Mouse (Mus musculus) heart, postnatal 4 days (tissue): ENCODE data around the gene Plxnb3. TPM values are rescaled to one million over a fixed set of nuclear protein-coding genes. Genes with fewer than 3 reads are reported as not detected.
A peak's percentile ranks its signal among the peaks of the same experiment; 100 is the strongest.
"Not testable (repeated sequence)": the region's sequence is repeated elsewhere in the genome, so short reads cannot be mapped to it uniquely, and the experiment has no call there.

Experiments
- DNase-seq: peaks from one replicate; pipeline ENCODE4 v3.0.0; 2021
- total RNA-seq, 2 experiments: library from RNA; stranded (reverse); gene quantifications; 2 replicates each; pipeline ENCODE4 v1.2.3; 2021

Plxnb3 gene
- under 1 TPM; 0.54 to 0.67 TPM for total RNA-seq

GRCm38 (mm10) chrX:73756334-73757140 lies at the start of gene Plxnb3:
Plxnb3 (plus strand) TSS chrX:73757090.
- no peak for DNase-seq

DNA sequence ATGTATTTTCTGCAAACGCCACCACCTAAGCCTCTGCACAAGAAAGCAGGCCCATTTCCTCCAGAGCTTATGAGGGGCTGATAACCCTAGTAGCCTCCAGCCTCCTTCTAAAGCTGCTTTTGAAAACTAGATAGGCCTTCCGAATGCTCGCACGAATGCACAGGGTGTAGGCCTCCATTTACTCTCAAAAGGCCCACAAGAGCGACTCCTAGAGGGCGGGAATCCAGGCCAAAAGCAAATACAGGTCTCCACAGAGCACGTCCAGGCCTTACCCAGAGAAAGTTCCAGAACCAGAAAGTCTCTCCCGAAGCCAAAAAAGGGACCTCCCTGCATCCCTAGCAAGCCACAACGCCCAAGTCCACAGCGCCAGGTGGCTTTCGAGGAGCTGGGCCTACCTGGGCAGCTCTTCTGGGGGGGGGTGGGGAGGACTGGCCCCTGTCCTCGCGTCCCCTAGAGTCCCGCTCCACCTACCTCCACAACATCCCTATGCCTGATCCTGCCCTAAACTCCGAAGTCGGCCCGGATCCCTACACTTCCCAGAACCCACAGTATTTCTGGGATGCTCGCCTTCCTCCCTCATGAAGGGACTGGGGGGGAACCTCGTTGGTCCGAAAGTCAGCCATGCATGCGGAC lies 41.3 kb upstream of the Plxnb3 start:
- peak; percentile 60 for DNase-seq

GRCm38 (mm10) chrX:73716109-73716661 lies 40.7 kb upstream of the Plxnb3 start, which contains the start of the genes Bcap31 and Abcd1:
Bcap31 (minus strand) TSS chrX:73716175.
Abcd1 (plus strand) TSS chrX:73716597.
- DNase-seq: peak; percentile 94

DNA sequence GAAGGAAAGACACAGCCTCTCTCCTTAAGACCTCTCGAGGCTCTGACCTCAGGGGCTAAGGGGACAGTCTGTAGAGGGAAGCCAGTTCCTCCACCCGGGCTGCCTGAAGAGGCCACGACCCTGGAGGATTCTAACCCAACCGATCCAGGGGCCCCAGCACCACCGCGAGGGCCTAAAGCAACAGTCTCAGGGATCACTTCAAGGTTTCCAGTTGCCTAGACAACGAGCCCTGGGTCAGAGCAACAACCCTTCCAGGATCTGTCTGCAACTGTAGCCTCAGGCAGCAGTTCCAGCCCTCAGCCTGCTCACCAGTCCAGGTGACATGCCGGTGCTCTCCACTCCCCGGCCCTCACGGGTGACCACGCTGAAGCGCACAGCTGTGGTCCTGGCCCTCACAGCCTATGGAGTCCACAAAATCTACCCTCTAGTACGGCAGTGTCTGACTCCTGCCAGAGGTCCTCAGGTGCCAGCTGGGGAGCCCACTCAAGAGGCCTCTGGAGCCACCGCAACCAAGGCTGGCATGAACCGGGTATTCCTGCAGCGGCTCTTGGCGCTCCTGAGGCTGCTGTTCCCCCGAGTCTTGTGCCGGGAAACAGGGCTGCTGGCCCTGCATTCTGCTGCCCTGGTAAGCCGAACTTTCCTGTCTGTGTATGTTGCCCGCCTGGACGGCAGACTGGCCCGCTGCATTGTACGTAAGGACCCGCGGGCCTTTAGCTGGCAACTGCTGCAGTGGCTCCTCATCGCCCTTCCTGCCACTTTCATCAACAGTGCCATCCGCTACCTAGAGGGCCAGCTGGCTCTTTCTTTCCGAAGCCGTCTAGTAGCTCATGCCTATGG lies 40.0 kb upstream of the Plxnb3 start:
- no peak for DNase-seq

GRCm38 (mm10) chrX:73717667-73718066 lies 39.2 kb upstream of the Plxnb3 start:
- peak; percentile 10 for DNase-seq

- peak; percentile 17 for DNase-seq
Observed at GRCm38 (mm10) chrX:73718271-73718670, 38.6 kb upstream of the Plxnb3 start.

DNA sequence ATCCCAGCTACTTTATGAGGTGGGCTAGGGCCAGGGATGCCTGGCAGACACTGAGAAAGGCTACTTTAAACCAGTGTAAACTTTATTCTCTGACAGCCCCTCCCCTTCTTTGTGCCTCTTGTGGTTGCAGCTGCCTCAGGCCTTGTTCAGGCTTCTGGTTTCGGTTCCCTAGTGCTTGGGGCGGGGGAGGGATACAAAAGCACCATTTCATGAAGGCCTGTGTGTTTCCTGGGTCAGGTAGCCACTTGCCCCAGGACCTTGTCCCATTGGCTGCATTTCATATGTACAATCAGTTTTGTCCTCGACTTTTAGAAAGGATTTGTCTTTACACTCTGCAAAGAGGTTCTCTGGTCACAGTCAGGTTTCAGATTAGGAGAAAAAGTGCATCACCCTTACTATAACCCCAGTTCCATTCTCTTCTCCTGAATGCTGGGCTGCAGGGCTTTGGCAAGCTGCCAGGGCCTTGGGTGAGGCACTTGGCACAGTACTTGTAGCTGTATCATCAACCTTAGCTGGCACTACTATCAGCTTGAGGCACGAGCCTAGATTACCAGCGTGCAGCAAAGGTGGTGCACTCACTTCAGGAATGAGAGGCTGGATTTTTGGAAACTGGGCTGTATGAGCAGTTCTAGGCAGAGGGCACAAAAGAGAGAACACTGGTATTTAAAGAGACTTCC lies 38.1 kb upstream of the Plxnb3 start:
- DNase-seq: peak; percentile 62

- DNase-seq: no peak
Observed at GRCm38 (mm10) chrX:73730908-73731307, 26.0 kb upstream of the Plxnb3 start.

- no peak for DNase-seq
Observed at GRCm38 (mm10) chrX:73738155-73738554, 18.7 kb upstream of the Plxnb3 start.

GRCm38 (mm10) chrX:73739151-73739550 lies 17.7 kb upstream of the Plxnb3 start:
- no peak for DNase-seq

DNA sequence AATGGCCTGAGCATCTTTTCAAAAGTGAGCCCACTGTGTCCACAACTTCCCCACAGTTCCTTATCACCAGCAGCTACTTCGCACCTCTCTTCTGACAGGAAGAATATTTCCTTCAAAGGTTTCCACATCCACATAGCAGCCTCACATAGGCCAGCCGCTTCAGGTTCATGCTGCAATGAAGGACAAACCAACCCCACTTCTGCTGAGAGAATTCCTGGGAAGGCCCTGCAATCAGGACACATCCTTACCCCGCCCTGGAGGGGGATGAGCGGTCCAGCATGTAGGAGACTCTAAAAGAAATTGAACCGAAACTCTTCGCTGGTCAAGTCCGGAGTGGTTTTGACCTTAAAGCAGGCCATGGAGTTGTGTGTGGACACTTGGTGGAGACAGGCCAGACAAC lies 17.0 kb upstream of the Plxnb3 start:
- not testable (repeated sequence) for DNase-seq

DNA sequence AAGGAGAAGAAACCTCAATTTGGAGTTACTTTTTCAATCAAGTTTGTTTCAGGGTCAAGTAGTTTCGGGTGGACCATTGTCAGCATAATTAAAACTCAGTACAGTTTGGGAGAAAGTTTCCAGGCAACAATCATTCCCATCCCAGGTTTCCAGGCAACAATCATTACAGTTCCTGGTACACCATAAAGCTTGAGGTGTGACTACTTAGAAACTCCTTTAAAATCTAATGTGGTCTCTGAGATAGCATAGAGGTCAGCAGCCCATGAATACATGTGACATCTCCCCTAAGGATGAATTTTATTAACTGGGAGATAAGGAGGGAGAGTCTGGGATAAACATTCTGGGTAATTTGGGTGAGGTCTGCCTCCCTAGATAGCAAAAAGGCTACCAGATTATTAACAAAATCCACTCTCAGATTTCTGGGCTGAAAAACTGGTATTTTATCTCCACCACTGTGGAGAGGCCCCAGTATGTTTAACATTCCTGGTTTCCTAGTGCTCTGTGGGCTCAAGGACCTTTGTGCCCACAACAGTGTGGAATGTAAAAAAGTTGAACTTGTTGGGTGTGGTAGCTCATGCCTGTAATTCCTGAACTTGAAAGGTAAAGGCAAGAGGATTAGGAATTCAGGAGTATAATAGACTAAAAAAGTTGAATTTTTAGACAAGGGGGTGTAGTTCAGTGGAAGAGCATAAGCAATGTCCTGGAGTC lies 12.0 kb upstream of the Plxnb3 start:
- no peak for DNase-seq

DNA sequence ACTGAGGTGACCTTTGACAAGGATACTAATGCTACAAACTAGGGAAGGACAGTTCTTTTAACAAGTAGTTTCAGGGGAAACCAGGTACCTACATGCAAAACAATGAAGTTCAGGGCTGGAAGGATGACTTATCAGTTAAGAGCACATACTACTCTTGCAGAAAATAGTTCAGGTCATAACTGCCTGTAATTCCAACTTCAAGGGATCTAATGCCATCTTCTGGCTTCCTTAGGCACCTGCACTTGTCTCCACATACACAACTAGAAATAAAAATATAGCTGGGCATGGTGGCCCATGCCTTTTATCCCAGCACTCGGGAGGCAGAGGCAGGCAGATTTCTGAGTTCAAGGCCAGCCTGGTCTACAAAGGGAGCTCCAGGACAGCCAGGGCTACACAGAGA lies 7.9 kb upstream of the Plxnb3 start:
- no peak for DNase-seq

DNA sequence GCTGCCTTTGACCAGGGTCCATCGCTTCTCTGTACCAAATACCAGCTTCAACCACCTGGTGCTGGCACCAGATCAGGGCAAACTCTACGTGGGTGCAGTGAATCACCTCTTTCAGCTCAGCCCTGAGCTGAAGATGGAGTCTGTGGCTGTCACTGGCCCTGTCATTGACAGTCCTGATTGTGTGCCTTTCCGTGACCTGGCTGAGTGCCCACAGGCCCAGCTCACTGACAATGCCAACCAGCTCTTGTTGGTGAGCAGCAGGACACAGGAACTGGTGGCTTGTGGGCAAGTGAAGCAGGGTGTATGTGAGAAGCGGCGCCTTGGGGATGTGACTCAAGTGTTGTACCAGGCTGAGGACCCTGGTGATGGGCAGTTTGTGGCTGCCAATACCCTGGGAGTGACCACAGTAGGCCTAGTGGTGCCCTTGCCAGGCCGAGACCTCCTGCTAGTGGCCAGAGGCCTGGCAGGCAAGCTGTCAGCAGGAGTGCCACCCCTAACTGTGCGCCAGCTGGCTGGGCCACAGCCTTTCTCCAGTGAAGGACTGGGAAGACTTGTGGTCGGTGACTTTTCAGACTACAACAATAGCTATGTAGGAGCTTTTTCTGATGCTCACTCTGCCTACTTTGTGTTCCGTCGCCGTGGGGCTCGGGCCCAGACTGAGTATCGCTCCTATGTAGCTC lies 1.9 kb downstream of the Plxnb3 start:
- peak; percentile 31 for DNase-seq

DNA sequence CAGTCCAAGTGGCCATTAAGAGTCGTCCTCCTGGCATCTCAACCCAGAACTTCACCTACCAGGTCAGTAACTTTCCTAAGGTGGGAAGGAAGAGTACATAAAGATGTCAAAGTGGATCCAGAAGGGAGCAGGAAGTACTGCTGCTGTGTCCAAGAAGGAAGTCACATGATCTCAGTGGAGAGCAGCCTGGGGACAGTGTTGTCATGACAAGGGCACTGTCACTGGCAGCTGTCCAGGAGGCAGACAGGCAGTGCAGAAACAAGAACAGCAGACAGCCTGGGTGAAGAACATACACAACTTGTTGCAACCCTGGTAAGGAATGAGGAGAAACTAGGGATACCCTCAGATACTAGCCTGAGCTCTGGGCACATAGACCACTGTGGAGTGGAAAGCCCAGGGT lies 8.4 kb downstream of the Plxnb3 start:
- DNase-seq: peak; percentile 73

GRCm38 (mm10) chrX:73767267-73767666 lies 10.4 kb downstream of the Plxnb3 start:
- DNase-seq: peak; percentile 42

DNA sequence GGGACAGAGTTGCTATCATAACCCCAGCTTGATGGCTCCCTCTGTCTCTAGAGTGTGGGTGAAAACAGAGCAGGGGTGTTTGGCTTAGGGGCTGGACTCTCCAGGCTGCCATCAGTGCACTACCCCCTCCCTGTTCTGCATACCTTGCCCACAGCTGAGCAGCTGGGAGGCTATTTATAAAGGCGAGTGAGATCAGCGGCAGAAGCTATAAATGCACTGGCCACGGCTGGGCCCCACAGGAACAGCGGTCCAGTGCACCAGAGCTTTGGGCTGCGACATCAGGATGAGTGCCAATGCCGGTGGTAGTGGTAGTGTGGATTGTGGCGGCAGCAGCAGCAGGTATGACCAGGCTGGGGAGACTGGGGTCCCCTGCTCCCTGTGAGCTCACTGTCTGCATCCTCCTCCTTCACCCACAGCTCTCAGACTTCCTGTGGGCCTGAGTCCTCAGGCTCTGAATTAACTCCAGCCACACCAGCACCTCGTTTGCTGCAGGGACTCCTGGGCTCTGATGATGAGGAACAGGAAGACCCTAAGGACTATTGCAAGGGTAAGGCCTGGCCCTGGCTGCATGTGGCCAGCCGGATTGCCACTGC lies 17.4 kb downstream of the Plxnb3 start, which contains the start of gene Srpk3:
Srpk3 (plus strand) TSS at position 238 of the 593 bp plus-strand sequence.
- DNase-seq: peak; percentile 63

- DNase-seq: peak; percentile 62
Observed at GRCm38 (mm10) chrX:73774802-73775483, 18.1 kb downstream of the Plxnb3 start.

DNA sequence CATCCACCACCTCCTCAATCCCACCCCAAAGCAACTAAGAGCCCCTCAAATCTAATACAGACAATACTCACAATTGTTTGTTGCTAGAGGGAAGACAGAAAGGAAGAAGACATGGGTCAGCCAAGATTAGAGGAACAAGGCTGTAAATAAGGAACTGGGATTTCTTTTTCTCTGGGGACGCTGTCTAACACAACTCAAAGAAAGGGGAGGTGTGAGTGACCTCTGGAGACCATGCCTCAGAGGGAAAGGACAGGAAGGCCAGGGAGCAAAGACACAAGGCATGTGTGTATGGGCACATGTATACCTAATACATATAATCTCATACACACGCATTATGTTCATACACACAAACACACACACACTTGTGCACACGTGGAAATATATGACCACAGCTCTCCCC lies 25.3 kb downstream of the Plxnb3 start:
- no peak for DNase-seq

GRCm38 (mm10) chrX:73785666-73786065 lies 28.8 kb downstream of the Plxnb3 start:
- no peak for DNase-seq
